Mouse (Mus musculus) olfactory bulb, adult 2 months (tissue): Measurements from ENCODE around the gene Psat1.

ENCODE experiments used
- CTCF ChIP-seq: fragments of 200-500 bp; IDR thresholded peaks from 2 replicates; pipeline ENCODE4 v1.5.1; 2012; ENCODE audit warnings: low read depth, mild to moderate bottlenecking, low read length, moderate library complexity; ENCODE audit not compliant: insufficient read depth
- POLR2A ChIP-seq: fragments of 200-500 bp; IDR thresholded peaks from 2 replicates; pipeline ENCODE4 v1.6.1; 2012; ENCODE audit warnings: mild to moderate bottlenecking, low read depth, low read length, moderate library complexity; ENCODE audit not compliant: insufficient read depth

GRCm38 (mm10) chr19:15985172-15985713 is 38.1 kb upstream of the Psat1 start:
- no peak; the same call in 1 of the 2 replicates for TF ChIP-seq POLR2A
- TF ChIP-seq CTCF, result no peak
